Mouse (Mus musculus): ENCODE measurements around the gene Bcat1. TPM values are rescaled to one million over a fixed set of nuclear protein-coding genes. Genes with fewer than 3 reads are reported as not detected.

The Bcat1 gene
- total and polyA plus RNA-seq, 2 experiments from 2014 or later, result 57.0 to 96.8 TPM

DNA sequence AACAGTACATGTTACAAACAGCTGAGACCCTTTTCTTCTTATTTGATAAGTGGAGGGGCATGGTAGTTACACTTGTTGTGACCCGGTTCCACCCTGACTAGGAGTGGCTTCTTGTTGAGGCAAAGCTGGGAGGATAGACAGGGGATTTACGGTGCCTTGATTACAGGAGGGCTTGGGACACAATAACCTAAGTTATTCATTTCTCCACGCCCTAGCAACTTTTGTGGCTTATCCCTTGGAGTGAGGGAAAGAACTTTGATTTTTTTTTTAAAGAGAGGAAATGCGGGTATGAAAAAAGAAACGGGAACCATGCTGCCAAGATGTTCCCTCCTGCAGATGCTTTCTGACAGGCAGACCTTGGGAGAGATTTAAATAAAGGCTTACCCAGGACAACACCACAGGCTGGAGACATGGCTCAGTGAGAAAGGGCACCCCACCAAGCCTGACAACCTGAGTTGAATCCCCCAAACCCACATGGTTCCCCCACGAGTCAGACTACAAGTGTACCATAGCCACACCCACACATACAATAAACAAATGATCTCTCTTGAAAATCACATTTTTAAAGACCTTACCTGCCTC, 20.6 kb downstream of the Bcat1 start:
- no peak overlapping the region for H3K4me2 ChIP-seq (ENCODE audit: low read depth, low read length, poor library complexity, severe bottlenecking)
- H3K9ac ChIP-seq (replicated peaks; ENCODE audit: low read length, poor library complexity, severe bottlenecking), result no peak overlapping the region
- no peaks in the 10 kb centered on the region for H3K27me3 ChIP-seq (ENCODE audit: insufficient read depth, low read length)
- DNase-seq (ENCODE audit: low spot score), result no peak
- H3K27ac ChIP-seq (ENCODE audit: low read depth, low read length), result no peak overlapping the region
- no peaks in the 10 kb centered on the region for H3K9me3 ChIP-seq (ENCODE audit: low read length)
- WGBS, result 28% methylated on average over 6 of the region's 6 CpGs
- H3K4me3 ChIP-seq (ENCODE audit: low read depth, low read length), result no peak overlapping the region
- ATAC-seq (ENCODE audit: low FRiP score), result no peak
- no peaks in the 10 kb centered on the region for H3K4me1 ChIP-seq (ENCODE audit: insufficient read depth, low read length)
- H3K36me3 ChIP-seq (ENCODE audit: insufficient read depth, low read length), result no peaks in the 10 kb centered on the region
- TF ChIP-seq CTCF (IDR thresholded peaks at IDR 0.05), result no peak

DNA sequence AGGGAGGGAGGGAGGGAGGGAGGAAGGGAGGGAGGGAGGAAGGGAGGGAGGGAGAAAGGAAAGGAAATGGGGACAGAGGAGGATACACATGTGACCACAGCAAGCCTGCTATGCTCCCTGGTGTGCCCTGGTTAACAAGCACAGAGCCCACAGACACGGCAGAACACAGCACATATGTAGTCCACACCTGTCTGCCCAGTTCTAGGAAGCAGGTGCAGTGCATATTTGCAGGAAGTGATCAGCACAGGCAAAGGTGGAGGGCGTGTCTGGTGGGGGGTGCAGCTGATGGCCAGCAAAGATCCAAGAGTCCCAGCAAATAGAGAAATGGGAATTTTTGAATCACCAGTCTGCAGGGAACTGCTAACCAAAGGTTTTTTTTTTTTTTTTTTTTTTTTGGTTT, 23.3 kb downstream of the Bcat1 start:
- TF ChIP-seq CTCF (IDR thresholded peaks at IDR 0.05), result no peak
- H3K9me3 ChIP-seq (ENCODE audit: low read length), result no peaks in the 10 kb centered on the region
- no peaks in the 10 kb centered on the region for H3K36me3 ChIP-seq (ENCODE audit: insufficient read depth, low read length)
- H3K4me3 ChIP-seq (ENCODE audit: low read depth, low read length), result no peak overlapping the region
- H3K4me1 ChIP-seq (ENCODE audit: insufficient read depth, low read length), result no peaks in the 10 kb centered on the region
- no peak overlapping the region for H3K9ac ChIP-seq (replicated peaks; ENCODE audit: low read length, poor library complexity, severe bottlenecking)
- H3K27me3 ChIP-seq (ENCODE audit: insufficient read depth, low read length), result no peaks in the 10 kb centered on the region
- H3K27ac ChIP-seq (ENCODE audit: low read depth, low read length), result no peak overlapping the region
- 75% methylated on average over 2 of the region's 2 CpGs for WGBS
- no peak for DNase-seq (ENCODE audit: low spot score)
- ATAC-seq (ENCODE audit: low FRiP score), result no peak
- no peak overlapping the region for H3K4me2 ChIP-seq (ENCODE audit: low read depth, low read length, poor library complexity, severe bottlenecking)

DNA sequence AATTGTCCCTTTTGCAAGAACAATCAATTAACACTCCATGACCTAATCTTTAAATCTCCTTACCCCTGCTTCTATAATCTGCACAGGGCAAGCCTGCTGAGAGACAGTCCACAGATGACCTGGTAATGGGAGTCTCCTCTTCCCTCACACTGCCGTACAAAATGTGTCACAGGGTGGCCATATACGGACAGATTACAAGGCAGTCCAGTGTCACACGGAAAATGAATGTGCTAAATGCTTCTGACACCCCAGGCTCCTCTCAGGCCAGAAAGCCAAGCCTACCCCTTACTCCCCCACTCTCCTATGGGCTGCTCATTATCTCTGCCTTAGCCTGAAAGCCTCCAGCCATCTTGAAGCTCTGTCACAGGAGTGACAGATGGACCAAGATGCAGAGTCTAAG, 25.1 kb downstream of the Bcat1 start:
- H3K9ac ChIP-seq (replicated peaks; ENCODE audit: low read length, poor library complexity, severe bottlenecking), result no peak overlapping the region
- H3K4me3 ChIP-seq (ENCODE audit: low read depth, low read length), result no peak overlapping the region
- ATAC-seq (ENCODE audit: low FRiP score) (no peak), DNase-seq (ENCODE audit: low spot score) (peak; percentile 32)
- no peak overlapping the region for H3K27ac ChIP-seq (ENCODE audit: low read depth, low read length)
- no peaks in the 10 kb centered on the region for H3K36me3 ChIP-seq (ENCODE audit: insufficient read depth, low read length)
- peaks cover 4% of the 10 kb centered on the region; the same call in 1 of the 2 replicates for H3K4me1 ChIP-seq (ENCODE audit: insufficient read depth, low read length)
- TF ChIP-seq CTCF (IDR thresholded peaks at IDR 0.05), result no peak
- 21% methylated on average over 3 of the region's 3 CpGs for WGBS
- no peaks in the 10 kb centered on the region for H3K27me3 ChIP-seq (ENCODE audit: insufficient read depth, low read length)
- H3K4me2 ChIP-seq (ENCODE audit: low read depth, low read length, poor library complexity, severe bottlenecking), result no peak overlapping the region
- no peaks in the 10 kb centered on the region for H3K9me3 ChIP-seq (ENCODE audit: low read length)

DNA sequence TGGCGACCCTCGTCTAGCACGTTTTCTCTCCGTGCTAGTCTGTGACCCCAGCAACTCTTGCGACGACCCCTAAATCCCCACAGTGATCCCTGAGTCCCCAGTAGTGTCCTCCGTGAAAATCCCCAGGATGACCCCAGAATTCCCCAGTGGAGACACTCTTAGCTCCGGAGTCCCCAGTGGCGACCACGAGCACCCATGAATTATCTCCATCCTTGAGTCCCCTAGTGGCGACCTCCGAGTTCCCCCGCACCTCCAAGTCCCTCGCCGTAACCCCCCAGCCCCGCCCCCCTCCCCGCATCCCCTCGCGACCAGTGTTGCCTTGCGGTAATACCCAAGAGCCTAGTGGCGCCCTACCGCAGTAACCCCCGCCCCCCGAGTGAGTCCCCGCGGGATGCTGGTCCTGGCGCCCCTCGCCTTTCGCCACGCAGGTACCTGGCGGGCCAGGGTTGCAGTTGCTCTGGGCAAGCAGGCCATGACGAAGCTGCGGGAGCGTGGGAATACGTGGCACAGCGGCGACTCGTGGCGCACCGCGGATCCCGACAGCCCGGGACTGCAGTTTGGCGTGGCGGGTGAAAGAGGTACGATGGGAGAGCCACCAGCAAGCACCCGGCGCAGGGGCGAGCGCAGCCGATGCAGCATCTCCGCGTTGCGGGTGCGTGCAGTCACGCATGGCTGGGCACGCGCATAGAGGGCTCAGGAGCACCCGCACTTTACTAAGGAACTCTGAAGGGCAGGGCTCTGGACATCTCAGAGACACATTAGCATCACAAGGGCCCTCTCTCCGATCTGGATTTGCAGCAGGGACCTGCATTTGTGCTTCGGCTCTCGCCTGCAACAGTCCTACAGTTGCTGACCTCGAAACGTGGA, 27.6 kb downstream of the Bcat1 start:
- 2% methylated on average over 64 of the region's 64 CpGs for WGBS
- Histone ChIP-seq H3K36me3 (ENCODE audit: insufficient read depth, low read length) (no peaks in the 10 kb centered on the region), H3K4me3 (ENCODE audit: low read depth, low read length) (peak overlapping the region; percentile 62), H3K9me3 (ENCODE audit: low read length) (no peaks in the 10 kb centered on the region), H3K9ac (replicated peaks; ENCODE audit: low read length, poor library complexity, severe bottlenecking) (peak overlapping the region; percentile 82), H3K4me2 (ENCODE audit: low read depth, low read length, poor library complexity, severe bottlenecking) (peak overlapping the region; percentile 83), H3K27me3 (ENCODE audit: insufficient read depth, low read length) (no peaks in the 10 kb centered on the region), H3K27ac (ENCODE audit: low read depth, low read length) (peak overlapping the region; percentile 77), H3K4me1 (ENCODE audit: insufficient read depth, low read length) (peaks cover 4% of the 10 kb centered on the region; the same call in 1 of the 2 replicates)
- TF ChIP-seq CTCF (IDR thresholded peaks at IDR 0.05), result peak; percentile 24; the same call in 1 of the 2 replicates
- ATAC-seq (ENCODE audit: low FRiP score) (peak; percentile 72), DNase-seq (ENCODE audit: low spot score) (peak; percentile 46)

DNA sequence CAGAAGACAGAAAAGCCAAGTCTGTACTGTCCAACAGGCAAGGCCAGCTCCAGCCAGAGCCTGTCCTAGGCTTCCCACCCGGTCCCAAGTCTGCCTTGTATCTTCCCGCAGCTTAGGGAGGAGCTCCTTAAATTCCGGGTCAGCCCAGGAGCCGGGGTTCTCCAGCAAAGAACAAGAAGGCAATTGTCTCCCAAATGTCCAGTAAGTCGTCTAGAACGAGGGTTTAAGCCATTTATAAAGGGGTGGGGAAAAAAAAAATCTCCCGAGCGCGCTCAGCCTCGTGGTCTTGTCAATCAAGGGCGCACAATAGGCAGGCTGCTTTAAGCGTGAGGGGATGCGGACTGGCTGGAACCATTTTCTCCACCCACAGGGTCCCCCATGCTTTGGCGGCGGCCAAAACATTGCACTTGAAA, 28.5 kb downstream of the Bcat1 start:
- peak; percentile 75 for ATAC-seq (ENCODE audit: low FRiP score)
- Histone ChIP-seq H3K36me3 (ENCODE audit: insufficient read depth, low read length) (peaks cover 3% of the 10 kb centered on the region; the same call in 1 of the 2 replicates), H3K4me1 (ENCODE audit: insufficient read depth, low read length) (peaks cover 4% of the 10 kb centered on the region; the same call in 1 of the 2 replicates), H3K9me3 (ENCODE audit: low read length) (no peaks in the 10 kb centered on the region), H3K4me3 (ENCODE audit: low read depth, low read length) (peak overlapping the region; percentile 62), H3K27ac (ENCODE audit: low read depth, low read length) (peak overlapping the region; percentile 77), H3K4me2 (ENCODE audit: low read depth, low read length, poor library complexity, severe bottlenecking) (peak overlapping the region; percentile 83), H3K9ac (replicated peaks; ENCODE audit: low read length, poor library complexity, severe bottlenecking) (peak overlapping the region; percentile 82), H3K27me3 (ENCODE audit: insufficient read depth, low read length) (no peaks in the 10 kb centered on the region)
- 0% methylated on average over 15 of the region's 15 CpGs for WGBS
- peak; percentile 86 for DNase-seq (ENCODE audit: low spot score)
- TF ChIP-seq CTCF (IDR thresholded peaks at IDR 0.05), result no peak
